Mouse (Mus musculus): ENCODE results near the gene Aars.

DNA sequence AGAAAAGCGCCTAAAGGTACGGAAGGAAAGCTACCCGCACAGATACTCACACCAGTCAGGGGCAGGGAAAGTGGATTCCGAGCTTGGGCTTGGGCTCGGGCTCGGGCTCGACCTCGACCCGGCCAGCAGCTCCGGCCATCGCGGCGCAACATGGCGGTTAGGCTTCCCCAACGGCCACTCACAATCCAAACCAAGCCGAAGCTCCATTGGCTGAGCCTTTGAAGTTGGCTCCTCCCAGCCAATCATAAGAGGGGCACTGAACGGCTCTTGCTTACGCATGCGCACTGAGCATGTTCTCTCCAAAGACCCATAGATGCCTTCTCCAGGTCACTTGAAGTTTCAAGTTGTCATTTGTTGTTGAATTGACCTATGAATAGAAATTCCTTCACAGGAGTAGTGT lies 1.4 kb upstream of the Aars start, which contains the start of gene Ddx19b:
- TF ChIP-seq CTCF (IDR thresholded peaks at IDR 0.05; ENCODE audit: extremely low read depth, insufficient read depth, low read length) (no peak), POLR2A (IDR thresholded peaks at IDR 0.05; ENCODE audit: extremely low read depth, insufficient read depth, low read length) (no peak)
